Mouse (Mus musculus): ENCODE results near the gene Swi5. TPM values are rescaled to one million over a fixed set of nuclear protein-coding genes. Genes with fewer than 3 reads are reported as not detected.

Swi5 gene
- polyA plus RNA-seq, 1 experiment from 2014 or later: 385 TPM

DNA sequence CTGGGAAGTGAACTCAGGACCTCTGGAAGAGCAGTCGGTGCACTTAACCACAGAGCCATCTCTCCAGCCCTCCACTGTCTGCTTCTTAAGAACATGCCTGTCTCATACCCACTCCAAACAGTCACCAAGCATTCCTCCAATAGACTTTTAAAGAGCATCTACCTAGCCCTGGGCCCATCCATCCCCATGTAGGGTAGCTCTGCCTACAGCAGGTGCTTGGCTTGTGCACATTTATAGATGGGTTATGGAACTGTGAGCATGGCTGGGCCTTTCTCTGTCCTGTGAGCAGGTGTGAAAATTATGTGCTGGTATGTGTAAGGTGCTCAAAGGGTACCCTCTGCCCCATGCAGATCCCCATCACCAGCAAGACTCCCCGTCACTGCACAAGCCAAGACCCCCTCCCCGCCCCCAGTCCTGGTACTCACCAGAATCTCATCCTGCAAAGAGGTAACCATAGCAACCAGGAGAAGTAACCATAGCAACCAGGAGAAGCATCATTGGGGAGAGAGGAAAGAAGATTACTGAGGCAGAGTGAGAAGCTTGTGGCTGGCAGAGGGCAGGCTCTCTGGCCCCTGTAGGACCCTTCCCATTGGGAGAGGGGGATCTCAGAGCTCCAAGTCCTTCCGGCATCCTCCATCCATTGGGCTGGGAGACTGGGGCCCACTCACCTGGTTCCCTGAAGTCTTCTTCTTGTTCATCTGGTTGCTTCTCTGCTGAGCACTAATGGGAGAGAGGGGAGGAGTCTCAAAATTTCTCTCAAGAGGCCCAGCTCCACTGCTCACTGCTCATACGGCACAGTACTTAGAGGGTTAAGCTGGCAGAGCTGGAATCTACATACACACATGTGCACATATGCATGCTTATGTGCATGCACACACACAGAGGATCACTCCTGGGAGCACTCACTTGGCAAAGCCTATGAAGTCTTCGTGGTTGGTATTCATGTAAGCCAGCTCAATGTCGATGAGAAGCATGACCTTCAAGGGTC, 35.2 kb upstream of the Swi5 start:
- no peak overlapping the region for H3K4me2 ChIP-seq (ENCODE audit: low read depth)
- WGBS: 82% methylated on average over 7 of the region's 7 CpGs
- peaks cover 3% of the 10 kb centered on the region for H3K4me1 ChIP-seq (ENCODE audit: control insufficient read depth, insufficient read depth, low read length)
- H3K27ac ChIP-seq (ENCODE audit: low read depth, low read length): no peak overlapping the region
- H3K27me3 ChIP-seq (ENCODE audit: control insufficient read depth, insufficient read depth, low read length): no peaks in the 10 kb centered on the region
- DNase-seq (ENCODE audit: low spot score): no peak
- H3K36me3 ChIP-seq (ENCODE audit: control insufficient read depth, insufficient read depth, low read length): no peaks in the 10 kb centered on the region
- no peaks in the 10 kb centered on the region for H3K9me3 ChIP-seq (ENCODE audit: control insufficient read depth, low read length)
- ATAC-seq (ENCODE audit: insufficient read depth, low FRiP score, low TSS enrichment): no peak
- H3K4me3 ChIP-seq (ENCODE audit: low read depth, low read length): no peak overlapping the region
- no peak overlapping the region for H3K9ac ChIP-seq (ENCODE audit: low read length)

DNA sequence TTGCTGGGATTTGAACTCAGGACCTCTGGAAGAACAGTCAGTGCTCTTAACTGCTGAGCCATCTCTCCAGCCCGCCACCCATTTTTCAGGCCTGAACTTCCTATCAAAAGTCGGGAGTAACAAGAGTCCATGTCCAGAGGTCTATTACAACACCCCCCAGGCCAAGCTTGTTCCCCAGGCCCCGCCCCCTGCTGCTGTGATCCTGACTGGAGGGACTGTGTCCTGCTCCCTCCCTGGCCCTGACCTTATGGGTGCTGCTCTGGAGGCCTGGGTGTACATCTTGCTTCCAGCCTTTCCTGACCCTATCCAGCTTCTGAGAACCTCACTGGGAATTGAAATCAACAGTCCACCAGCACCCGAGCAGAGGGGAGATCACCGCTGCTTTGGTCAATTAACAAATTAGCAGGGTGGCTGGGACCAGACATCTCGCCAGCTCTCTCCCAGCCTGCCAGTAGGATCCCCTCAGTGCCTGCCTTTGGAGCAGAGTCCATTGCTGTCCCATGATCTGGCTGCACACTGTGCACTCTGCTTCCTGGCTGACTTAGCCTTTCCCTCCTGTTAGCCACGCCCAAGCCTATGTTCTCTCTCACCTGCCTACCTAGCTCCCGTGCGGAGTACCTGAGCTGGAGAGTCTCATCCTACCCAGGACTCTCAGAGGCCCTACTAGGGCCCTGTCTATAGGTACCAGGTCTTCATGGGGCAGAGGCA, 33.9 kb upstream of the Swi5 start:
- WGBS: 68% methylated on average over 9 of the region's 9 CpGs
- Histone ChIP-seq H3K27me3 (ENCODE audit: control insufficient read depth, insufficient read depth, low read length) (no peaks in the 10 kb centered on the region), H3K9me3 (ENCODE audit: control insufficient read depth, low read length) (no peaks in the 10 kb centered on the region), H3K9ac (ENCODE audit: low read length) (no peak overlapping the region), H3K36me3 (ENCODE audit: control insufficient read depth, insufficient read depth, low read length) (no peaks in the 10 kb centered on the region), H3K4me2 (ENCODE audit: low read depth) (no peak overlapping the region), H3K4me3 (ENCODE audit: low read depth, low read length) (no peak overlapping the region), H3K4me1 (ENCODE audit: control insufficient read depth, insufficient read depth, low read length) (peaks cover 13% of the 10 kb centered on the region), H3K27ac (ENCODE audit: low read depth, low read length) (no peak overlapping the region)
- ATAC-seq (ENCODE audit: insufficient read depth, low FRiP score, low TSS enrichment): no peak
- no peak for DNase-seq (ENCODE audit: low spot score)

DNA sequence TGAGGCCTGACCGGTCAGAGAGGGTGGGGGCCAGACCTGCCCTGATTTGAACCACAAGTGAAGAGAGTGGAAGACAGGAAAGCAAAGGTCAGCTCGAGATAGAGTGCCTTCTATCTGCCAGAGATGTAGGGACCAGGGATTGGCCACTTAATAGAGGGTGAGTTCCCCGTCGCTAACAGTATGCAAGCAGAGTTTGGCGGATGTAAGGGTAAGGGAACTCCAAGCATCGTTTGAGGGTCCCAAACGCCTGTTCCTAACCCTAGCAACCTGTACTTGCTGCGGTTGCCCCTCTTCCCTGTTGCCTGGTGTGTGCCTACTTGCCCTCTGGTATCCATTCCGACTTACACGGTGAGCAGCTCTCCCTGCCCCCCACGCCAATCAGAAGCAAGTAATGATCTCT, 32.8 kb upstream of the Swi5 start:
- H3K4me1 ChIP-seq (ENCODE audit: control insufficient read depth, insufficient read depth, low read length): peaks cover 13% of the 10 kb centered on the region
- 65% methylated on average over 11 of the region's 11 CpGs for WGBS
- no peak overlapping the region for H3K4me3 ChIP-seq (ENCODE audit: low read depth, low read length)
- DNase-seq (ENCODE audit: low spot score): no peak
- no peak for ATAC-seq (ENCODE audit: insufficient read depth, low FRiP score, low TSS enrichment)
- no peaks in the 10 kb centered on the region for H3K36me3 ChIP-seq (ENCODE audit: control insufficient read depth, insufficient read depth, low read length)
- no peak overlapping the region for H3K4me2 ChIP-seq (ENCODE audit: low read depth)
- no peak overlapping the region for H3K9ac ChIP-seq (ENCODE audit: low read length)
- no peaks in the 10 kb centered on the region for H3K27me3 ChIP-seq (ENCODE audit: control insufficient read depth, insufficient read depth, low read length)
- peak overlapping the region; percentile 20; the same call in 1 of the 2 replicates for H3K27ac ChIP-seq (ENCODE audit: low read depth, low read length)
- no peaks in the 10 kb centered on the region for H3K9me3 ChIP-seq (ENCODE audit: control insufficient read depth, low read length)

DNA sequence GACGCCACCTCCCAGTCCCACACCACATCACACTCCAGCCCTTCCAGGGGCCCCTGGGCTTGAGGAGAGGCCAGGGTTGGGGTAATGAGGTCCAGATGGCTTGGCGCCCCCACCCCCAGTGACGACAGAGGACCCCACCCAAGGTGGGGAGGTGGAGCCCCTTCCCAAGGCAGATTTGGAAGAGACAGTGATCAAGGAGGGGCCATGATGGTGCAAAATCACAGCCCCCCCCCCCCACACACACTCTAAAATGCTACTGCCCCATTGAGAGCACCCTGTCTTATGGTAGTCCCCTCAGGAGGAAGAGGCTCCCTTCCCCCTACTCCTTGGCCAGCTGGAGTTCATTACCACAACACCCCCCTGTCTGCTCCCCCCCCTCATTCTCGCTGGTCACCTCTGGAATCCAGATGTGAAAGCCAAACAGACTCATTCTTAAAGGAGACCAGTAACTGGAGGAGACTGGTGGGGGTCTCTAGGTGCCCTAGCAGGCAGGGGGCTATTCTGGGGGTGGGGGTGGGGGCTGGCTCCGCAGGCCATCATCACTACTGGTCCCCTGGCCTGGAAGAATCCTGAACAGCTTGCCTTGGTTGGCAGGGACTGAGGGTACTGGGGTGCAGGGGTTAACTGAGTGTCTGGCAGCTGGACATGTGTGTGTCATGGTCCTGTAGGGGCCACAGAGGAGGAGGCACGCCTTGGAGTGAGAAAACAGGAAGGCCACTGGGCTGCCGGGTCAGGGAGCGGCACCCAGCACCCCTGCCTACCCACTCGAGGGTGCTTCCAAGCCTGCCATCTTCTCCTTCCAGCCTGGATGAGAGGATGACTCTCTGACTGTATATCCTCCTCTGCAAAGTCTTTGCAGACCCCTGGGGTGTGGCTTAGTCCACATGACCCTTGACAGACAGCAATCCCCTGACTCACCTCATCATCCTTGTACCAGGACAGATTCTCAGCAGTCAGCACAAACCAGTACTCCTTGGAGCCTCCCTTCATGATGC, 32.0 kb upstream of the Swi5 start:
- Histone ChIP-seq H3K36me3 (ENCODE audit: control insufficient read depth, insufficient read depth, low read length) (no peaks in the 10 kb centered on the region), H3K4me1 (ENCODE audit: control insufficient read depth, insufficient read depth, low read length) (peaks cover 13% of the 10 kb centered on the region), H3K4me3 (ENCODE audit: low read depth, low read length) (no peak overlapping the region), H3K4me2 (ENCODE audit: low read depth) (peak overlapping the region; percentile 9; the same call in 1 of the 2 replicates), H3K9ac (ENCODE audit: low read length) (no peak overlapping the region), H3K9me3 (ENCODE audit: control insufficient read depth, low read length) (no peaks in the 10 kb centered on the region), H3K27ac (ENCODE audit: low read depth, low read length) (peak overlapping the region; percentile 53), H3K27me3 (ENCODE audit: control insufficient read depth, insufficient read depth, low read length) (no peaks in the 10 kb centered on the region)
- 46% methylated on average over 9 of the region's 9 CpGs for WGBS
- DNase-seq (ENCODE audit: low spot score) (peak; percentile 61), ATAC-seq (ENCODE audit: insufficient read depth, low FRiP score, low TSS enrichment) (no peak)

DNA sequence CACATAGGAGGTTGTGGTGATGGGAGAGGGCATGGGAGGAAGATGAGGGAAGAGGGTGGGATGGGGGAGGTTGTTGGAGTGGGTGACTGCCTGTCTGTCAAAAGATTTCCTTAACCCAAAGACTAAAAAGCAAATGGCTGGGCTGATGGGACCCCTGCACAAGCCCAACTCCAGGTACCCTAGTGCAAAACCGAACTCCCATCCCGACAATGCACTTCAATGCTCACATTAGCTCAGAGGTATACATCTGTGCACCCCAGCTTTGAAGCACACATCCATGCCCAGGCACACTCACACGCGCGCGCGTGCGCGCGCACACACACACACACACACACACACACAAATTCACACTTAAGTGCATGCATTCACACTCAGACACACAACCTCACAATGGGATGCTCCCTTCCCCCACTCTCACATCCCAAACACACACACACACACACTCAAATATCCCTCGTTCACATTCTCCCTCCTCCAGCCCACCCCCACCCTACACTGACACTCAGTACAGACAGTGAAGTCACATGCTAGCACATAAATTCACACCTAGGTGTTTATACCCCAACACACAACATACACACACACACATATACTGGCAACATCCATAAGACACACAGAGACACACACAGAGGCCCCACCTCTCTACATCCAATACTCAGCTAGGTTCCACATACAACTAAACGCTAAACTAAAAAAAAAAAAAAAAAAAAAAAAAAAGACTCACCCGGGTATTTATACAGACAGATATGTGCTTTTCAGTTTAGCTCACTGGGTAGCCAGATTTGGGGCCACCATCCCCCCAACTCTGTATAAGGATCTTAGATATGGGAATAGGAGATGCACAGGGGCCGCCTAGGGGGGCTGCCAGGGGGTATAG, 31.1 kb upstream of the Swi5 start:
- DNase-seq (ENCODE audit: low spot score) (no peak), ATAC-seq (ENCODE audit: insufficient read depth, low FRiP score, low TSS enrichment) (no peak)
- Histone ChIP-seq H3K4me1 (ENCODE audit: control insufficient read depth, insufficient read depth, low read length) (peaks cover 13% of the 10 kb centered on the region), H3K9ac (ENCODE audit: low read length) (peak overlapping the region; percentile 46), H3K27ac (ENCODE audit: low read depth, low read length) (peak overlapping the region; percentile 71), H3K4me3 (ENCODE audit: low read depth, low read length) (peak overlapping the region; percentile 29), H3K36me3 (ENCODE audit: control insufficient read depth, insufficient read depth, low read length) (no peaks in the 10 kb centered on the region), H3K9me3 (ENCODE audit: control insufficient read depth, low read length) (no peaks in the 10 kb centered on the region), H3K4me2 (ENCODE audit: low read depth) (peak overlapping the region; percentile 43), H3K27me3 (ENCODE audit: control insufficient read depth, insufficient read depth, low read length) (no peaks in the 10 kb centered on the region)
- 70% methylated on average over 14 of the region's 14 CpGs for WGBS

DNA sequence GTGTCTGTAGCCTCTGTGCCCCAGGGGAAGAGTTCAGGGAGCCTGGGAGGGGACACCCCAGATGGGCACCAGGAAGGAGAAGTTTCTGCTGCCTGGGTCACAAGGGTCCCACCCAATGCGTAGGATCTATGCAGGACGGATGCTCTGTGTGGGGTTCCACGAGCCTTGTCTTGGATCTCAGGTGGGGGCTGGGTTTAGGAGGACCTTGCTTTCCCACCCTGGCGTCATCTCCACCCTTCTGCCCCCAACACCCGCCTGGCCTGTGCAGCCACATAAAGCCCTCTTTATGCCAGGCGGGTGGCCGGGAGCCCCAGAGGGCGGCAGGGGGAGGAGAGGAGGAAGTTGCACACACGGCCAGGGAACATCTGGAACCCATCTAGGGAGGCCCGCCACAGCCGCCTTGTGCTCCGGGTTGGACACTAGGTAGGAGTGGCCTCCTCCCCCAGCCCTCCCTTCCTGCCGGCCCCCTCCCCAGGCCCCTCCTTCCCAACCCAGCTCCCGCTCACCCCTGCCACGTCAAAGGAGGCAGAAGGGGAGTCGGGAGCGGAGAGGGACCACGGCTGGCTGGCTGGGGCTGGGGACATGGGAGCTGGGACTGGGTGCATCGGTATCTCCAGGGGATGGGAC, 30.0 kb upstream of the Swi5 start:
- Histone ChIP-seq H3K4me1 (ENCODE audit: control insufficient read depth, insufficient read depth, low read length) (peaks cover 13% of the 10 kb centered on the region), H3K4me3 (ENCODE audit: low read depth, low read length) (peak overlapping the region; percentile 29), H3K27ac (ENCODE audit: low read depth, low read length) (peak overlapping the region; percentile 79), H3K9me3 (ENCODE audit: control insufficient read depth, low read length) (no peaks in the 10 kb centered on the region), H3K36me3 (ENCODE audit: control insufficient read depth, insufficient read depth, low read length) (no peaks in the 10 kb centered on the region), H3K27me3 (ENCODE audit: control insufficient read depth, insufficient read depth, low read length) (no peaks in the 10 kb centered on the region), H3K9ac (ENCODE audit: low read length) (peak overlapping the region; percentile 46), H3K4me2 (ENCODE audit: low read depth) (peak overlapping the region; percentile 43)
- DNase-seq (ENCODE audit: low spot score) (peak; percentile 84), ATAC-seq (ENCODE audit: insufficient read depth, low FRiP score, low TSS enrichment) (peak; percentile 39; the same call in 1 of the 2 replicates)
- 7% methylated on average over 19 of the region's 19 CpGs for WGBS

DNA sequence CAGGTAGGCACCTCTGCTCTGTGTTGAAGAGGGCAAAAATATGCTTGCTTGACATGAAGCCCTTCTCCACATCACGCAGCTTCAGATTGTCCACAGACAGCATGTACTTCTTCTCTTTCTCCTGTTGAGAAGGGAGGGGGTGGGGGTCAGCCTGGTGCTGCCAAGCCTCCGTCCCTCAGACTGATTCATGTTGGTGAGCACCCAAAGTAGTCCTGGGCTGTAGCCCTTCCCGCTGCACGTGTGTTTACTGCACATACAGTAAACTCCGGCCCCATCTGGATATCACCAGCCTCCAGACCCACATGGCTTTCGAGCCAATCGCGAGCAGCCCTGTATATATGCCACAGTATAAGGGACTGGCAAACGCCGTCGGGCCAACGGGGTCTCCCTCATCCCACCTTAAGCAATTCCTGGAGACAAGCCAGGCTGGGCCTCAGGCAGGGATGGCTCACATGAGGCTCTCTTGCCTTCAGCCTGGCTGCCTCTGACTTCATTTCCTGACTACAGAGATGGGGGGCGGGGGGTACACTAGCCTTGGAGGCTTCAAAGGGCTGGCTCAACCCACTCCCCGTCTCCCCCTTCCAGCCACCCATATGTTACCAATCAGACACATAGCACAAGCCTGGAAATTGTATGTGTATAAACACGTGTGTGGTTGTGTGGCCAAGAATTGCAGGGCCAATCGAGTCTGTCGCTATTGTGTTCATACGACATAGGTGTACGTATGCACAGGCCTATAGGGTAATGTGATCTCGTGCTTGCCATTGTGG, 29.2 kb upstream of the Swi5 start:
- H3K9ac ChIP-seq (ENCODE audit: low read length): 0 out of 2 replicates have a peak overlapping the region, but pooled peaks have one; percentile 4
- H3K36me3 ChIP-seq (ENCODE audit: control insufficient read depth, insufficient read depth, low read length): no peaks in the 10 kb centered on the region
- no peaks in the 10 kb centered on the region for H3K27me3 ChIP-seq (ENCODE audit: control insufficient read depth, insufficient read depth, low read length)
- ATAC-seq (ENCODE audit: insufficient read depth, low FRiP score, low TSS enrichment) (no peak), DNase-seq (ENCODE audit: low spot score) (peak; percentile 62)
- no peaks in the 10 kb centered on the region for H3K9me3 ChIP-seq (ENCODE audit: control insufficient read depth, low read length)
- H3K4me2 ChIP-seq (ENCODE audit: low read depth): no peak overlapping the region
- H3K4me1 ChIP-seq (ENCODE audit: control insufficient read depth, insufficient read depth, low read length): peaks cover 14% of the 10 kb centered on the region
- WGBS: 67% methylated on average over 20 of the region's 20 CpGs
- H3K27ac ChIP-seq (ENCODE audit: low read depth, low read length): peak overlapping the region; percentile 79
- H3K4me3 ChIP-seq (ENCODE audit: low read depth, low read length): no peak overlapping the region
